Mouse (Mus musculus): ENCODE results near the gene Rabgef1. TPM values are rescaled to one million over a fixed set of nuclear protein-coding genes. Genes with fewer than 3 reads are reported as not detected.

The Rabgef1 gene
- polyA plus RNA-seq, 1 experiment from 2014 or later: 23.7 TPM

- no peaks in the 10 kb centered on the region for H3K9me3 ChIP-seq (ENCODE audit: control insufficient read depth, low read length)
- DNase-seq (ENCODE audit: low spot score) (no peak), ATAC-seq (ENCODE audit: insufficient number of reproducible peaks, low FRiP score, low TSS enrichment, low read depth) (no peak)
- no peak overlapping the region for H3K27ac ChIP-seq (replicated peaks; ENCODE audit: low read depth, low read length)
- H3K9ac ChIP-seq (ENCODE audit: low read length): no peak overlapping the region
- H3K36me3 ChIP-seq (ENCODE audit: control insufficient read depth, insufficient read depth, low read length): peaks cover 2% of the 10 kb centered on the region; the same call in 1 of the 2 replicates
- H3K4me1 ChIP-seq (ENCODE audit: control insufficient read depth, insufficient read depth, low read length): no peaks in the 10 kb centered on the region
- H3K4me3 ChIP-seq (ENCODE audit: low read depth, low read length): no peak overlapping the region
- 75% methylated on average over 7 of the region's 7 CpGs for WGBS
- H3K27me3 ChIP-seq (ENCODE audit: control insufficient read depth, insufficient read depth, low read length): no peaks in the 10 kb centered on the region
- H3K4me2 ChIP-seq (ENCODE audit: low read depth, severe bottlenecking): no peak overlapping the region
Measured at GRCm38 (mm10) chr5:130180362-130180761, 8.8 kb downstream of the Rabgef1 start.

- 91% methylated on average over 6 of the region's 6 CpGs for WGBS
Measured at GRCm38 (mm10) chr5:130181740-130182540, 10.3 kb downstream of the Rabgef1 start.

GRCm38 (mm10) chr5:130182541-130182821 lies 10.9 kb downstream of the Rabgef1 start:
- Histone ChIP-seq H3K27me3 (ENCODE audit: control insufficient read depth, insufficient read depth, low read length) (no peaks in the 10 kb centered on the region), H3K4me2 (ENCODE audit: low read depth, severe bottlenecking) (no peak overlapping the region), H3K27ac (replicated peaks; ENCODE audit: low read depth, low read length) (no peak overlapping the region), H3K36me3 (ENCODE audit: control insufficient read depth, insufficient read depth, low read length) (no peaks in the 10 kb centered on the region), H3K4me3 (ENCODE audit: low read depth, low read length) (no peak overlapping the region), H3K9me3 (ENCODE audit: control insufficient read depth, low read length) (no peaks in the 10 kb centered on the region), H3K9ac (ENCODE audit: low read length) (no peak overlapping the region), H3K4me1 (ENCODE audit: control insufficient read depth, insufficient read depth, low read length) (no peaks in the 10 kb centered on the region)
- WGBS: 90% methylated on average over 3 of the region's 3 CpGs
- no peak for DNase-seq (ENCODE audit: low spot score)
- ATAC-seq (ENCODE audit: insufficient number of reproducible peaks, low FRiP score, low TSS enrichment, low read depth): no peak

More at GRCm38 (mm10) chr5:130181740-130182540, 10.3 kb downstream of the Rabgef1 start:
- ATAC-seq (ENCODE audit: insufficient number of reproducible peaks, low FRiP score, low TSS enrichment, low read depth) (no peak), DNase-seq (ENCODE audit: low spot score) (no peak)
- Histone ChIP-seq H3K4me2 (ENCODE audit: low read depth, severe bottlenecking) (no peak overlapping the region), H3K9ac (ENCODE audit: low read length) (no peak overlapping the region), H3K4me3 (ENCODE audit: low read depth, low read length) (no peak overlapping the region), H3K4me1 (ENCODE audit: control insufficient read depth, insufficient read depth, low read length) (no peaks in the 10 kb centered on the region), H3K36me3 (ENCODE audit: control insufficient read depth, insufficient read depth, low read length) (no peaks in the 10 kb centered on the region), H3K27ac (replicated peaks; ENCODE audit: low read depth, low read length) (no peak overlapping the region), H3K27me3 (ENCODE audit: control insufficient read depth, insufficient read depth, low read length) (no peaks in the 10 kb centered on the region), H3K9me3 (ENCODE audit: control insufficient read depth, low read length) (no peaks in the 10 kb centered on the region)

GRCm38 (mm10) chr5:130184193-130184856 lies 12.7 kb downstream of the Rabgef1 start:
- Histone ChIP-seq H3K4me3 (ENCODE audit: low read depth, low read length) (no peak overlapping the region), H3K36me3 (ENCODE audit: control insufficient read depth, insufficient read depth, low read length) (no peaks in the 10 kb centered on the region; the same call in 1 of the 2 replicates), H3K4me1 (ENCODE audit: control insufficient read depth, insufficient read depth, low read length) (no peaks in the 10 kb centered on the region), H3K9ac (ENCODE audit: low read length) (no peak overlapping the region), H3K4me2 (ENCODE audit: low read depth, severe bottlenecking) (no peak overlapping the region), H3K9me3 (ENCODE audit: control insufficient read depth, low read length) (no peaks in the 10 kb centered on the region), H3K27me3 (ENCODE audit: control insufficient read depth, insufficient read depth, low read length) (no peaks in the 10 kb centered on the region), H3K27ac (replicated peaks; ENCODE audit: low read depth, low read length) (no peak overlapping the region)
- DNase-seq (ENCODE audit: low spot score) (no peak), ATAC-seq (ENCODE audit: insufficient number of reproducible peaks, low FRiP score, low TSS enrichment, low read depth) (no peak)
- WGBS: 80% methylated on average over 9 of the region's 9 CpGs

- 89% methylated on average over 6 of the region's 6 CpGs for WGBS
- DNase-seq (ENCODE audit: low spot score) (no peak), ATAC-seq (ENCODE audit: insufficient number of reproducible peaks, low FRiP score, low TSS enrichment, low read depth) (no peak)
- Histone ChIP-seq H3K9ac (ENCODE audit: low read length) (no peak overlapping the region), H3K4me2 (ENCODE audit: low read depth, severe bottlenecking) (no peak overlapping the region), H3K36me3 (ENCODE audit: control insufficient read depth, insufficient read depth, low read length) (no peaks in the 10 kb centered on the region; the same call in 1 of the 2 replicates), H3K27me3 (ENCODE audit: control insufficient read depth, insufficient read depth, low read length) (no peaks in the 10 kb centered on the region), H3K27ac (replicated peaks; ENCODE audit: low read depth, low read length) (no peak overlapping the region), H3K9me3 (ENCODE audit: control insufficient read depth, low read length) (no peaks in the 10 kb centered on the region), H3K4me1 (ENCODE audit: control insufficient read depth, insufficient read depth, low read length) (no peaks in the 10 kb centered on the region), H3K4me3 (ENCODE audit: low read depth, low read length) (no peak overlapping the region)
Measured at GRCm38 (mm10) chr5:130185312-130185711, 13.7 kb downstream of the Rabgef1 start.

GRCm38 (mm10) chr5:130187383-130187782 lies 15.8 kb downstream of the Rabgef1 start:
- DNase-seq (ENCODE audit: low spot score) (no peak), ATAC-seq (ENCODE audit: insufficient number of reproducible peaks, low FRiP score, low TSS enrichment, low read depth) (no peak)
- H3K4me2 ChIP-seq (ENCODE audit: low read depth, severe bottlenecking): no peak overlapping the region
- no peaks in the 10 kb centered on the region for H3K27me3 ChIP-seq (ENCODE audit: control insufficient read depth, insufficient read depth, low read length)
- 77% methylated on average over 7 of the region's 7 CpGs for WGBS
- H3K4me1 ChIP-seq (ENCODE audit: control insufficient read depth, insufficient read depth, low read length): no peaks in the 10 kb centered on the region
- no peak overlapping the region for H3K27ac ChIP-seq (replicated peaks; ENCODE audit: low read depth, low read length)
- H3K4me3 ChIP-seq (ENCODE audit: low read depth, low read length): no peak overlapping the region
- H3K36me3 ChIP-seq (ENCODE audit: control insufficient read depth, insufficient read depth, low read length): peaks cover 2% of the 10 kb centered on the region; the same call in 1 of the 2 replicates
- H3K9ac ChIP-seq (ENCODE audit: low read length): no peak overlapping the region
- no peaks in the 10 kb centered on the region for H3K9me3 ChIP-seq (ENCODE audit: control insufficient read depth, low read length)

GRCm38 (mm10) chr5:130190909-130191308 lies 19.3 kb downstream of the Rabgef1 start:
- H3K9ac ChIP-seq (ENCODE audit: low read length): no peak overlapping the region
- 93% methylated on average over 6 of the region's 6 CpGs for whole genome bisulfite sequencing
- no peak for ATAC-seq (ENCODE audit: insufficient number of reproducible peaks, low FRiP score, low TSS enrichment, low read depth)
- peaks cover 2% of the 10 kb centered on the region; the same call in 1 of the 2 replicates for H3K36me3 ChIP-seq (ENCODE audit: control insufficient read depth, insufficient read depth, low read length)
- H3K9me3 ChIP-seq (ENCODE audit: control insufficient read depth, low read length): no peaks in the 10 kb centered on the region
- no peak overlapping the region for H3K4me3 ChIP-seq (ENCODE audit: low read depth, low read length)
- no peak overlapping the region for H3K27ac ChIP-seq (replicated peaks; ENCODE audit: low read depth, low read length)
- no peak for DNase-seq (ENCODE audit: low spot score)
- no peak overlapping the region for H3K4me2 ChIP-seq (ENCODE audit: low read depth, severe bottlenecking)
- H3K4me1 ChIP-seq (ENCODE audit: control insufficient read depth, insufficient read depth, low read length): no peaks in the 10 kb centered on the region
- H3K27me3 ChIP-seq (ENCODE audit: control insufficient read depth, insufficient read depth, low read length): no peaks in the 10 kb centered on the region

GRCm38 (mm10) chr5:130191865-130192264 lies 20.3 kb downstream of the Rabgef1 start:
- ATAC-seq (ENCODE audit: insufficient number of reproducible peaks, low FRiP score, low TSS enrichment, low read depth) (no peak), DNase-seq (ENCODE audit: low spot score) (no peak)
- H3K4me1 ChIP-seq (ENCODE audit: control insufficient read depth, insufficient read depth, low read length): no peaks in the 10 kb centered on the region
- no peak overlapping the region for H3K4me2 ChIP-seq (ENCODE audit: low read depth, severe bottlenecking)
- H3K27ac ChIP-seq (replicated peaks; ENCODE audit: low read depth, low read length): no peak overlapping the region
- no peaks in the 10 kb centered on the region for H3K27me3 ChIP-seq (ENCODE audit: control insufficient read depth, insufficient read depth, low read length)
- H3K9me3 ChIP-seq (ENCODE audit: control insufficient read depth, low read length): no peaks in the 10 kb centered on the region
- H3K4me3 ChIP-seq (ENCODE audit: low read depth, low read length): no peak overlapping the region
- no peak overlapping the region for H3K9ac ChIP-seq (ENCODE audit: low read length)
- WGBS: 77% methylated on average over 6 of the region's 6 CpGs
- peaks cover 2% of the 10 kb centered on the region; the same call in 1 of the 2 replicates for H3K36me3 ChIP-seq (ENCODE audit: control insufficient read depth, insufficient read depth, low read length)
